Mouse (Mus musculus): ENCODE data around the gene Mapk1. TPM values are rescaled to one million over a fixed set of nuclear protein-coding genes. Genes with fewer than 3 reads are reported as not detected.

Mapk1 gene
- total and polyA plus RNA-seq, 3 experiments, result 162 to 317 (median 244) TPM

- dilution Hi-C loops (cut with MboI; ENCODE audit: extremely low pct_ligation_motif_present, extremely low pct_unique_long_range_greater_than_20kb, low sequenced_read_pairs), result no loop called here
- peak; percentile 97 for DNase-seq (ENCODE audit: extremely low read depth)
- peaks cover 52% of the 10 kb centered on the region for H3K79me2 ChIP-seq (replicated peaks; ENCODE audit: control insufficient read depth, extremely low read depth, insufficient read depth, poor library complexity, severe bottlenecking)
- TF ChIP-seq IRF4 (IDR thresholded peaks at IDR 0.05; ENCODE audit: low read depth, low read length), result peak; percentile 86
- peak; percentile 83; the same call in 1 of the 2 replicates for TF ChIP-seq UBTF (IDR thresholded peaks at IDR 0.05; ENCODE audit: low read depth, low read length)
- 0 out of 2 replicates have a peak, but pooled peaks have one; percentile 26 for TF ChIP-seq JUN (IDR thresholded peaks at IDR 0.05; ENCODE audit: insufficient read depth, low read depth, low read length)
- TF ChIP-seq PAX5 (IDR thresholded peaks at IDR 0.05; ENCODE audit: low read length), result no peak
- no peak for TF ChIP-seq ZMIZ1 (IDR thresholded peaks at IDR 0.05; ENCODE audit: low read depth, low read length)
- no peak for TF ChIP-seq POLR2AphosphoS2 (IDR thresholded peaks at IDR 0.05; ENCODE audit: low read depth, low read length)
- TF ChIP-seq POLR2A (IDR thresholded peaks at IDR 0.05; ENCODE audit: low read depth, low read length), result no peak
- no peak for TF ChIP-seq JUND (conservative IDR thresholded peaks at IDR 0.05; ENCODE audit: low read depth, low read length)
- no peak for TF ChIP-seq SMC3 (IDR thresholded peaks at IDR 0.05; ENCODE audit: low read depth, low read length)
- TF ChIP-seq EP300 (IDR thresholded peaks at IDR 0.05; ENCODE audit: low read length), result peak; percentile 66
- peak; percentile 27; the same call in 1 of the 2 replicates for TF ChIP-seq ZNF384 (IDR thresholded peaks at IDR 0.05; ENCODE audit: low read depth, low read length)
- TF ChIP-seq GABPA (IDR thresholded peaks at IDR 0.05; ENCODE audit: insufficient replicate concordance, low read depth, low read length), result no peak
- peak; percentile 80 for TF ChIP-seq KAT2A (IDR thresholded peaks at IDR 0.05; ENCODE audit: insufficient replicate concordance, low read length)
- peak; percentile 42; the same call in 1 of the 2 replicates for TF ChIP-seq HCFC1 (IDR thresholded peaks at IDR 0.05; ENCODE audit: low read depth, low read length)
- TF ChIP-seq NRF1 (IDR thresholded peaks at IDR 0.05; ENCODE audit: low read depth, low read length), result 0 out of 2 replicates have a peak, but pooled peaks have one; percentile 10
- TF ChIP-seq MAZ (IDR thresholded peaks at IDR 0.05; ENCODE audit: low read depth, low read length), result peak; percentile 59; the same call in 1 of the 2 replicates
- TF ChIP-seq MAFK (IDR thresholded peaks at IDR 0.05; ENCODE audit: insufficient replicate concordance, low read length), result peak; percentile 53
- peak; percentile 46; the same call in 1 of the 2 replicates for TF ChIP-seq ELF1 (IDR thresholded peaks at IDR 0.05; ENCODE audit: low read depth, low read length)
- no peak for TF ChIP-seq CTCF (conservative IDR thresholded peaks at IDR 0.05 in 1 of 2, IDR thresholded peaks at IDR 0.05 in 1 of 2; ENCODE audit: low read depth in 2 of 2, low read length in 2 of 2)
- peak; percentile 76 for TF ChIP-seq MEF2A (IDR thresholded peaks at IDR 0.05; ENCODE audit: borderline replicate concordance, low read depth, low read length)
- peak; percentile 68 for TF ChIP-seq MAX (IDR thresholded peaks at IDR 0.05; ENCODE audit: low read length)
- no peak for TF ChIP-seq CHD2 (IDR thresholded peaks at IDR 0.05; ENCODE audit: low read length)
- 0 out of 2 replicates have a peak, but pooled peaks have one; percentile 46 for TF ChIP-seq E2F4 (IDR thresholded peaks at IDR 0.05; ENCODE audit: insufficient replicate concordance, low read depth, low read length)
- no peak; the same call in none of the 2 replicates for TF ChIP-seq CHD1 (IDR thresholded peaks at IDR 0.05; ENCODE audit: low read depth, low read length)
- TF ChIP-seq BHLHE40 (IDR thresholded peaks at IDR 0.05; ENCODE audit: low read depth, low read length), result peak; percentile 60
- TF ChIP-seq ETS1 (conservative IDR thresholded peaks at IDR 0.05; ENCODE audit: low read depth, low read length), result peak; percentile 70
- TF ChIP-seq ZC3H11A (IDR thresholded peaks at IDR 0.05; ENCODE audit: low read depth, low read length), result no peak
- TF ChIP-seq RAD21 (IDR thresholded peaks at IDR 0.05; ENCODE audit: low read depth, low read length), result no peak; the same call in 1 of the 2 replicates
- TF ChIP-seq RCOR1 (conservative IDR thresholded peaks at IDR 0.05; ENCODE audit: low read depth, low read length), result 0 out of 2 replicates have a peak, but pooled peaks have one; percentile 57
- TF ChIP-seq SIN3A (IDR thresholded peaks at IDR 0.05; ENCODE audit: low read length), result peak; percentile 79; the same call in 1 of the 2 replicates
- peak; percentile 61; the same call in 1 of the 2 replicates for TF ChIP-seq MYC (IDR thresholded peaks at IDR 0.05; ENCODE audit: low read depth, low read length)
- peak; percentile 38; the same call in 1 of the 2 replicates for TF ChIP-seq TCF12 (IDR thresholded peaks at IDR 0.05; ENCODE audit: low read depth, low read length)
- TF ChIP-seq USF2 (conservative IDR thresholded peaks at IDR 0.05; ENCODE audit: low read depth, low read length), result no peak
- no peak for TF ChIP-seq USF1 (IDR thresholded peaks at IDR 0.05; ENCODE audit: low read depth, low read length)
- TF ChIP-seq TBP (conservative IDR thresholded peaks at IDR 0.05; ENCODE audit: low read depth, low read length), result 0 out of 2 replicates have a peak, but pooled peaks have one; percentile 25
- TF ChIP-seq MXI1 (IDR thresholded peaks at IDR 0.05; ENCODE audit: low read depth, low read length), result peak; percentile 78
- no peak for TF ChIP-seq NELFE (IDR thresholded peaks at IDR 0.05; ENCODE audit: low read depth, low read length)
These were observed 596 bp downstream of the Mapk1 start for GRCm38 (mm10) chr16:16983534-16984422.

More at GRCm38 (mm10) chr16:16983534-16984422, 596 bp downstream of the Mapk1 start:
- peak overlapping the region; percentile 92 for H3K27ac ChIP-seq (ENCODE audit: insufficient read depth, low read depth)
- peak overlapping the region; percentile 92 for H3K9ac ChIP-seq (ENCODE audit: insufficient read depth, low read depth)
- H3K27me3 ChIP-seq (replicated peaks), result peaks cover 3% of the 10 kb centered on the region
- in situ Hi-C loops (cut with MboI; ENCODE audit: low pct_ligation_motif_present, low pct_unique_long_range_greater_than_20kb, low sequenced_read_pairs), result no loop called here
- peaks cover 2% of the 10 kb centered on the region for H3K9me3 ChIP-seq (replicated peaks; ENCODE audit: low read length)
- H3K4me1 ChIP-seq (ENCODE audit: control insufficient read depth in 1 of 2, insufficient read depth in 2 of 2), result peaks cover 11 to 46% of the 10 kb centered on the region in 2 experiments
- H3K4me3 ChIP-seq (replicated peaks in 1 of 3; ENCODE audit: low read depth in 2 of 3, low read length in 2 of 3, poor library complexity in 1 of 3), result peak overlapping the region; percentile 67 to 94 (median 88)
- H3K4me2 ChIP-seq (ENCODE audit: insufficient read depth, low read depth, poor library complexity, severe bottlenecking), result peak overlapping the region; percentile 90
- peaks cover 9 to 34% of the 10 kb centered on the region in 2 experiments for H3K36me3 ChIP-seq (replicated peaks in 1 of 2; ENCODE audit: control insufficient read depth in 1 of 2, insufficient read depth in 1 of 2, low read length in 1 of 2)
